Mouse (Mus musculus): Measurements from ENCODE around the gene Il6st.

GRCm38 (mm10) chr13:112482525-112482924 lies 18.7 kb downstream of the Il6st start:
- TF ChIP-seq CTCF (conservative IDR thresholded peaks at IDR 0.05; ENCODE audit: insufficient read depth, insufficient read length, low read depth, low read length) (no peak), POLR2A (IDR thresholded peaks at IDR 0.05; ENCODE audit: low read depth, low read length) (no peak)
